9 mouse cellular contexts compared by ENCODE assay signal in the genomic region with DNA sequence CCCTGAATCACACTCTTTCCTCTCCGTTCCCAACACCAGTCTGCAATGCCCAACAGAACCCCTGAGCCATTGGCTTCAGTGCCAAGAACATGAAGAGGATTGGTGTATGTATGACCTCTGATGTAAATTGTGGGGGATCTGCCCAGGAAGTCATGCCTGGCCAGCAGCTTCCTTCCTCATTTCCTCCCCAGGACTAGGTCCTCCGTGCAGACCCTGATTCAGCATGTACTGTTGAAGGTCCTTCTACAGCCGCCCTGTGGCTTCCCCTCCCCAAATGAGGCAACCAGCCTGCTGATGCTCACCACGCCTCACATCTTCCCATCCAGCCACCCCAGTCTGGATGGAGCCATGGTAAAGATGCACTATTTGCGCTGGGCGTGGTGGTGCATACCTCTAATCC. TPM values are rescaled to one million over a fixed set of nuclear protein-coding genes. Genes with fewer than 3 reads are reported as not detected.
DNase-seq lines count a peak whose midpoint lies in the region; ATAC-seq and TF ChIP-seq lines count a peak whose summit lies in the region.
"Had no signal": no experiment of that assay in that cellular context is flagged by ENCODE, and none has a peak within 500 bp of the region (broad histone marks: within the 10 kb centered on the region; RNA-seq: fewer than 3 reads in every experiment).

A gene (minus strand): TSS at position 83 of the 400 bp plus-strand sequence.

- no peaks in the 10 kb centered on the region for H3K36me3 ChIP-seq in spleen, adult 2 months (ENCODE audit: control insufficient read depth, insufficient read depth, low read length)
- H3K36me3 ChIP-seq in heart, embryonic 16.5 days (ENCODE audit: control insufficient read depth, insufficient read depth): no peaks in the 10 kb centered on the region
- no peaks in the 10 kb centered on the region for H3K36me3 ChIP-seq in limb, embryonic 10.5 days
- no peaks in the 10 kb centered on the region for H3K36me3 ChIP-seq in midbrain, embryonic 12.5 days

- H3K9me3 ChIP-seq in heart, embryonic 16.5 days (replicated peaks; ENCODE audit: control insufficient read depth, low read length): 0 out of 2 replicates have a peak, but pooled peaks cover 2% of the 10 kb centered on the region
- H3K9me3 ChIP-seq in limb, embryonic 10.5 days (replicated peaks): no peaks in the 10 kb centered on the region
- no peaks in the 10 kb centered on the region for H3K9me3 ChIP-seq in midbrain, embryonic 12.5 days

- no peak for TF ChIP-seq POLR2A in spleen, adult 2 months (IDR thresholded peaks at IDR 0.05; ENCODE audit: low read depth, low read length)

- 25% methylated on average over 6 of the region's 6 CpGs for WGBS in spleen, adult 2 months
- 76% methylated on average over 6 of the region's 6 CpGs for WGBS in heart, embryonic 16.5 days
- 87% methylated on average over 6 of the region's 6 CpGs for WGBS in limb, embryonic 10.5 days
- WGBS in midbrain, embryonic 12.5 days: 82% methylated on average over 6 of the region's 6 CpGs

- DNase-seq in spleen, adult 2 months (ENCODE audit: low read depth in 1 of 2, low spot score in 2 of 2): peak in 1 of 2 experiments; percentile 52
- DNase-seq in spleen, postnatal 10 days (ENCODE audit: low spot score in 2 of 2): no peak
- DNase-seq in limb, embryonic 10.5 days (ENCODE audit: low spot score): no peak
- no peak for DNase-seq in ovary, postnatal 10 days (ENCODE audit: low spot score)
- no peak for DNase-seq in kidney, postnatal 25 days
- DNase-seq in adrenal gland, postnatal 14 days: no peak

- H3K4me2 ChIP-seq in heart, embryonic 16.5 days (ENCODE audit: low read depth, low read length): peak within 1 kb of the TSS; percentile 65
- H3K4me2 ChIP-seq in midbrain, embryonic 12.5 days (replicated peaks): peak within 1 kb of the TSS; percentile 68

- H3K9ac ChIP-seq in heart, embryonic 16.5 days (ENCODE audit: low read length): no peak within 1 kb of the TSS
- peak within 1 kb of the TSS; percentile 57 for H3K9ac ChIP-seq in midbrain, embryonic 12.5 days (replicated peaks)

- no peak for TF ChIP-seq CTCF in spleen, adult 2 months (IDR thresholded peaks at IDR 0.05; ENCODE audit: extremely low read depth, insufficient read depth, insufficient read length, insufficient replicate concordance)

- peak within 1 kb of the TSS; percentile 48 for H3K4me3 ChIP-seq in spleen, adult 2 months (ENCODE audit: extremely low read depth, insufficient read depth, insufficient read length)
- H3K4me3 ChIP-seq in heart, embryonic 16.5 days (ENCODE audit: low read length): peak within 1 kb of the TSS; percentile 41
- H3K4me3 ChIP-seq in limb, embryonic 10.5 days: peak within 1 kb of the TSS; percentile 46
- peak within 1 kb of the TSS; percentile 40 for H3K4me3 ChIP-seq in midbrain, embryonic 12.5 days
- H3K4me3 ChIP-seq: myocyte had no signal

- peaks cover 18% of the 10 kb centered on the region for H3K4me1 ChIP-seq in spleen, adult 2 months (ENCODE audit: control insufficient read depth, insufficient read depth, insufficient read length)
- no peaks in the 10 kb centered on the region for H3K4me1 ChIP-seq in heart, embryonic 16.5 days (ENCODE audit: control insufficient read depth, insufficient read depth, low read length)
- H3K4me1 ChIP-seq in limb, embryonic 10.5 days: peaks cover 20% of the 10 kb centered on the region
- peaks cover 5% of the 10 kb centered on the region; the same call in 1 of the 2 replicates for H3K4me1 ChIP-seq in midbrain, embryonic 12.5 days

- peaks cover 2% of the 10 kb centered on the region; the same call in 1 of the 2 replicates for H3K27me3 ChIP-seq in spleen, adult 2 months (ENCODE audit: control insufficient read depth, insufficient read depth, low read length)
- peaks cover 26% of the 10 kb centered on the region for H3K27me3 ChIP-seq in heart, embryonic 16.5 days (ENCODE audit: control insufficient read depth, insufficient read depth, low read length)
- H3K27me3 ChIP-seq in limb, embryonic 10.5 days (ENCODE audit: low read depth, poor library complexity, severe bottlenecking): peaks cover 48% of the 10 kb centered on the region
- H3K27me3 ChIP-seq in midbrain, embryonic 12.5 days: peaks cover 31% of the 10 kb centered on the region

- H3K27ac ChIP-seq in spleen, adult 2 months (ENCODE audit: insufficient read depth, low read length): peak within 1 kb of the TSS; percentile 59
- no peak within 1 kb of the TSS for H3K27ac ChIP-seq in heart, embryonic 16.5 days (ENCODE audit: low read length)
- H3K27ac ChIP-seq in limb, embryonic 10.5 days: no peak within 1 kb of the TSS
- H3K27ac ChIP-seq in midbrain, embryonic 12.5 days (replicated peaks): no peak within 1 kb of the TSS

- no peak for ATAC-seq in heart, embryonic 16.5 days (replicated peaks; ENCODE audit: extremely low read depth, insufficient read depth, low FRiP score)
- no peak for ATAC-seq in midbrain, embryonic 12.5 days (ENCODE audit: low FRiP score, low read depth)

RNA-seq across cellular contexts. Expression of the gene that starts here (rescaled TPM):
- polyA plus RNA-seq in spleen, adult 2 months (2012; rRNA removed): 51.6 and 52.3 TPM in 2 replicates
- 2.6 and 3.4 TPM in 2 replicates for polyA plus RNA-seq in heart, embryonic 16.5 days (2015; fragmentation: Nextera tagmentation; extraction: Ambion mirVana)
- 0.16 and 0.23 TPM in 2 replicates for polyA plus RNA-seq in limb, embryonic 10.5 days (2016; fragmentation: Nextera tagmentation; extraction: Ambion mirVana)
- polyA plus RNA-seq in midbrain, embryonic 12.5 days (2016; fragmentation: Nextera tagmentation; extraction: Ambion mirVana): 1.2 and 1.5 TPM in 2 replicates
- 2.4 and 4.8 TPM in 2 replicates for total RNA-seq in adrenal gland, postnatal 14 days (2021)
- polyA plus RNA-seq: myocyte had no signal

Comparison
In these comparisons a context has a peak if more than half of its experiments do, and no peak if none do; other contexts are left out.
1. RNA of the gene that starts here (polyA plus RNA-seq): 51.6 to 52.3 TPM in spleen, adult 2 months; 2.6 to 3.4 TPM in heart, embryonic 16.5 days, 1.2 to 1.5 TPM in midbrain, embryonic 12.5 days and 0.16 to 0.23 TPM in limb, embryonic 10.5 days; every median in the first group is over 10 times any median in the second.
2. Peak in every context shown above with its lines, with median percentiles within 50 percentile points of each other: H3K4me3 ChIP-seq.